Mouse (Mus musculus): ENCODE results near the gene Usp37. TPM values are rescaled to one million over a fixed set of nuclear protein-coding genes. Genes with fewer than 3 reads are reported as not detected.
"Not testable (repeated sequence)": the region's sequence is repeated elsewhere in the genome, so short reads cannot be mapped to it uniquely, and the experiment has no call there.

Gene Usp37
- total and polyA plus RNA-seq, 2 experiments: 1.4 to 5.3 TPM

- Histone ChIP-seq H3K79me2 (ENCODE audit: control insufficient read depth, insufficient read depth, low read length) (no peaks in the 10 kb centered on the region), H3K27ac (replicated peaks; ENCODE audit: insufficient read depth, low read depth, low read length) (no peak overlapping the region), H3K27me3 (ENCODE audit: control insufficient read depth, insufficient read depth, low read length) (no peaks in the 10 kb centered on the region), H3K4me1 (ENCODE audit: control insufficient read depth, insufficient read depth, low read length) (no peaks in the 10 kb centered on the region), H3K36me3 (ENCODE audit: control insufficient read depth, insufficient read depth, low read length) (peaks cover 55% of the 10 kb centered on the region), H3K4me3 (ENCODE audit: insufficient read depth, low read depth, low read length) (no peak overlapping the region), H3K9ac (ENCODE audit: low read depth, low read length) (no peak overlapping the region)
- WGBS: 26% methylated on average over 7 of the region's 7 CpGs
- peak; percentile 24 for DNase-seq (ENCODE audit: extremely low read depth, low read depth, low spot score)
- TF ChIP-seq POLR2A (IDR thresholded peaks at IDR 0.05; ENCODE audit: extremely low read depth, insufficient read depth, low read length) (no peak), CTCF (IDR thresholded peaks at IDR 0.05; ENCODE audit: low read depth, low read length) (no peak)
Observed at GRCm38 (mm10) chr1:74528589-74528988, 15.5 kb downstream of the Usp37 start.

GRCm38 (mm10) chr1:74524746-74525145, 19.3 kb downstream of the Usp37 start:
- no peak for DNase-seq (ENCODE audit: extremely low read depth, low read depth, low spot score)
- WGBS: 87% methylated on average over 4 of the region's 4 CpGs
- no peak for TF ChIP-seq CTCF (IDR thresholded peaks at IDR 0.05; ENCODE audit: low read depth, low read length)
- TF ChIP-seq POLR2A (IDR thresholded peaks at IDR 0.05; ENCODE audit: extremely low read depth, insufficient read depth, low read length): no peak
- H3K4me1 ChIP-seq (ENCODE audit: control insufficient read depth, insufficient read depth, low read length): no peaks in the 10 kb centered on the region
- no peaks in the 10 kb centered on the region for H3K79me2 ChIP-seq (ENCODE audit: control insufficient read depth, insufficient read depth, low read length)
- H3K4me3 ChIP-seq (ENCODE audit: insufficient read depth, low read depth, low read length): no peak overlapping the region
- peaks cover 56% of the 10 kb centered on the region for H3K36me3 ChIP-seq (ENCODE audit: control insufficient read depth, insufficient read depth, low read length)
- no peaks in the 10 kb centered on the region for H3K27me3 ChIP-seq (ENCODE audit: control insufficient read depth, insufficient read depth, low read length)
- no peak overlapping the region for H3K27ac ChIP-seq (replicated peaks; ENCODE audit: insufficient read depth, low read depth, low read length)
- no peak overlapping the region for H3K9ac ChIP-seq (ENCODE audit: low read depth, low read length)

- DNase-seq (ENCODE audit: extremely low read depth, low read depth, low spot score): no peak
- Histone ChIP-seq H3K36me3 (ENCODE audit: control insufficient read depth, insufficient read depth, low read length) (peaks cover 35% of the 10 kb centered on the region), H3K79me2 (ENCODE audit: control insufficient read depth, insufficient read depth, low read length) (no peaks in the 10 kb centered on the region), H3K4me1 (ENCODE audit: control insufficient read depth, insufficient read depth, low read length) (no peaks in the 10 kb centered on the region), H3K27me3 (ENCODE audit: control insufficient read depth, insufficient read depth, low read length) (no peaks in the 10 kb centered on the region), H3K4me3 (ENCODE audit: insufficient read depth, low read depth, low read length) (no peak overlapping the region), H3K27ac (replicated peaks; ENCODE audit: insufficient read depth, low read depth, low read length) (no peak overlapping the region), H3K9ac (ENCODE audit: low read depth, low read length) (no peak overlapping the region)
- TF ChIP-seq POLR2A (IDR thresholded peaks at IDR 0.05; ENCODE audit: extremely low read depth, insufficient read depth, low read length): no peak
- TF ChIP-seq CTCF (IDR thresholded peaks at IDR 0.05; ENCODE audit: low read depth, low read length): no peak
Observed at GRCm38 (mm10) chr1:74519875-74520274, 24.2 kb downstream of the Usp37 start.

GRCm38 (mm10) chr1:74512999-74513398, 31.1 kb downstream of the Usp37 start:
- not testable (repeated sequence) for H3K36me3 ChIP-seq (ENCODE audit: control insufficient read depth, insufficient read depth, low read length); H3K9ac ChIP-seq (ENCODE audit: low read depth, low read length); DNase-seq (ENCODE audit: extremely low read depth, low read depth, low spot score); H3K79me2 ChIP-seq (ENCODE audit: control insufficient read depth, insufficient read depth, low read length); H3K4me1 ChIP-seq (ENCODE audit: control insufficient read depth, insufficient read depth, low read length); H3K27ac ChIP-seq (replicated peaks; ENCODE audit: insufficient read depth, low read depth, low read length); H3K27me3 ChIP-seq (ENCODE audit: control insufficient read depth, insufficient read depth, low read length); H3K4me3 ChIP-seq (ENCODE audit: insufficient read depth, low read depth, low read length)
- WGBS: 42% methylated on average over 1 of the region's 1 CpGs

- Histone ChIP-seq H3K27me3 (ENCODE audit: control insufficient read depth, insufficient read depth, low read length) (no peaks in the 10 kb centered on the region), H3K79me2 (ENCODE audit: control insufficient read depth, insufficient read depth, low read length) (peaks cover 13% of the 10 kb centered on the region; the same call in 1 of the 2 replicates), H3K4me1 (ENCODE audit: control insufficient read depth, insufficient read depth, low read length) (peaks cover 3% of the 10 kb centered on the region; the same call in 1 of the 2 replicates), H3K4me3 (ENCODE audit: insufficient read depth, low read depth, low read length) (no peak overlapping the region), H3K27ac (replicated peaks; ENCODE audit: insufficient read depth, low read depth, low read length) (no peak overlapping the region), H3K36me3 (ENCODE audit: control insufficient read depth, insufficient read depth, low read length) (peaks cover 3% of the 10 kb centered on the region; the same call in 1 of the 2 replicates), H3K9ac (ENCODE audit: low read depth, low read length) (no peak overlapping the region)
- WGBS: 37% methylated on average over 5 of the region's 5 CpGs
- no peak for TF ChIP-seq POLR2A (IDR thresholded peaks at IDR 0.05; ENCODE audit: extremely low read depth, insufficient read depth, low read length)
- no peak for TF ChIP-seq CTCF (IDR thresholded peaks at IDR 0.05; ENCODE audit: low read depth, low read length)
- DNase-seq (ENCODE audit: extremely low read depth, low read depth, low spot score): peak; percentile 70
Observed at GRCm38 (mm10) chr1:74511306-74511705, 32.8 kb downstream of the Usp37 start.

- no peak overlapping the region for H3K4me3 ChIP-seq (ENCODE audit: insufficient read depth, low read depth, low read length)
- H3K36me3 ChIP-seq (ENCODE audit: control insufficient read depth, insufficient read depth, low read length): peaks cover 1% of the 10 kb centered on the region; the same call in 1 of the 2 replicates
- WGBS: 91% methylated on average over 2 of the region's 2 CpGs
- TF ChIP-seq POLR2A (IDR thresholded peaks at IDR 0.05; ENCODE audit: extremely low read depth, insufficient read depth, low read length) (no peak), CTCF (IDR thresholded peaks at IDR 0.05; ENCODE audit: low read depth, low read length) (no peak)
- H3K79me2 ChIP-seq (ENCODE audit: control insufficient read depth, insufficient read depth, low read length): peaks cover 14% of the 10 kb centered on the region; the same call in 1 of the 2 replicates
- H3K27ac ChIP-seq (replicated peaks; ENCODE audit: insufficient read depth, low read depth, low read length): no peak overlapping the region
- no peaks in the 10 kb centered on the region for H3K27me3 ChIP-seq (ENCODE audit: control insufficient read depth, insufficient read depth, low read length)
- H3K4me1 ChIP-seq (ENCODE audit: control insufficient read depth, insufficient read depth, low read length): peaks cover 6% of the 10 kb centered on the region; the same call in 1 of the 2 replicates
- DNase-seq (ENCODE audit: extremely low read depth, low read depth, low spot score): no peak
- H3K9ac ChIP-seq (ENCODE audit: low read depth, low read length): no peak overlapping the region
Observed at GRCm38 (mm10) chr1:74507780-74508179, 36.3 kb downstream of the Usp37 start.

Data from liver, adult 2 months (tissue).